Mouse (Mus musculus): ENCODE data around the gene Kxd1.

Kxd1 gene

GRCm38 (mm10) chr8:70519043-70519442, 8.7 kb downstream of the Kxd1 start:
- in situ Hi-C loops (cut with MboI, MseI): no loop called here

GRCm38 (mm10) chr8:70517940-70518643, 9.7 kb downstream of the Kxd1 start:
- in situ Hi-C loops (cut with MboI, MseI): no loop called here

GRCm38 (mm10) chr8:70513441-70513840, 14.3 kb downstream of the Kxd1 start:
- in situ Hi-C loops (cut with MboI, MseI): loop anchor here in 1 of 2 experiments (5.0 kb wide), 1 partner anchor 89 kb away; no protein-coding TSS in a partner anchor

- in situ Hi-C loops (cut with MboI, MseI): loop anchor here in 1 of 2 experiments (5.0 kb wide), 1 partner anchor 90 kb away; no protein-coding TSS in a partner anchor
These were observed 15.4 kb downstream of the Kxd1 start for GRCm38 (mm10) chr8:70512253-70512903.

- in situ Hi-C loops (cut with MboI, MseI): loop anchor here in 1 of 2 experiments (5.0 kb wide), 1 partner anchor 91 kb away; no protein-coding TSS in a partner anchor
These were observed 16.0 kb downstream of the Kxd1 start for GRCm38 (mm10) chr8:70511770-70512169.

GRCm38 (mm10) chr8:70511174-70511573, 16.6 kb downstream of the Kxd1 start:
- in situ Hi-C loops (cut with MboI, MseI): loop anchor here in 1 of 2 experiments (5.0 kb wide), 1 partner anchor 91 kb away; no protein-coding TSS in a partner anchor

GRCm38 (mm10) chr8:70510228-70510915, 17.4 kb downstream of the Kxd1 start, which contains the start of gene Uba52:
Gene Uba52, minus strand, starts transcription at chr8:70510801.
- in situ Hi-C loops (cut with MboI, MseI): loop anchor here in 1 of 2 experiments (5.0 kb wide), 1 partner anchor 92 kb away; no protein-coding TSS in a partner anchor

- in situ Hi-C loops (cut with MboI, MseI): loop anchor here in 1 of 2 experiments (10.0 kb wide), 1 partner anchor 95 kb away; no protein-coding TSS in a partner anchor
These were observed 18.3 kb downstream of the Kxd1 start for GRCm38 (mm10) chr8:70509281-70509952.

- in situ Hi-C loops (cut with MboI, MseI): loop anchor here in 1 of 2 experiments (10.0 kb wide), 1 partner anchor 92 kb away; no protein-coding TSS in a partner anchor
These were observed 20.7 kb downstream of the Kxd1 start for GRCm38 (mm10) chr8:70507027-70507393.

- in situ Hi-C loops (cut with MboI, MseI): loop anchor here in 1 of 2 experiments (10.0 kb wide), 1 partner anchor 92 kb away; no protein-coding TSS in a partner anchor
These were observed 21.3 kb downstream of the Kxd1 start, which contains the start of gene Rex1bd for GRCm38 (mm10) chr8:70506328-70507026. Gene Rex1bd, minus strand, starts transcription at chr8:70506752.

GRCm38 (mm10) chr8:70505698-70506327, 21.9 kb downstream of the Kxd1 start:
- in situ Hi-C loops (cut with MboI, MseI): loop anchor here in 1 of 2 experiments (10.0 kb wide), 1 partner anchor 91 kb away; no protein-coding TSS in a partner anchor

GRCm38 (mm10) chr8:70504851-70505250, 22.9 kb downstream of the Kxd1 start:
- in situ Hi-C loops (cut with MboI, MseI): loop anchor here in 1 of 2 experiments (10.0 kb wide), 1 partner anchor 90 kb away; no protein-coding TSS in a partner anchor

- in situ Hi-C loops (cut with MboI, MseI): loop anchor here in 1 of 2 experiments (10.0 kb wide), 1 partner anchor 90 kb away; no protein-coding TSS in a partner anchor
These were observed 23.5 kb downstream of the Kxd1 start for GRCm38 (mm10) chr8:70504291-70504716.

GRCm38 (mm10) chr8:70503062-70503750, 24.6 kb downstream of the Kxd1 start:
- in situ Hi-C loops (cut with MboI, MseI): loop anchor here in 1 of 2 experiments (10.0 kb wide), 1 partner anchor 88 kb away; no protein-coding TSS in a partner anchor

- in situ Hi-C loops (cut with MboI, MseI): loop anchor here in 1 of 2 experiments (10.0 kb wide), 1 partner anchor 88 kb away; no protein-coding TSS in a partner anchor
These were observed 25.2 kb downstream of the Kxd1 start for GRCm38 (mm10) chr8:70502540-70502939.

- in situ Hi-C loops (cut with MboI, MseI): loop anchor here in 1 of 2 experiments (10.0 kb wide), 1 partner anchor 87 kb away; no protein-coding TSS in a partner anchor
These were observed 25.8 kb downstream of the Kxd1 start for GRCm38 (mm10) chr8:70501820-70502529.

- in situ Hi-C loops (cut with MboI, MseI): loop anchor here in 1 of 2 experiments (10.0 kb wide), 1 partner anchor 86 kb away; no protein-coding TSS in a partner anchor
These were observed 27.1 kb downstream of the Kxd1 start for GRCm38 (mm10) chr8:70500386-70501301.
